Mouse (Mus musculus): Measurements from ENCODE around the gene Ciita.

DNA sequence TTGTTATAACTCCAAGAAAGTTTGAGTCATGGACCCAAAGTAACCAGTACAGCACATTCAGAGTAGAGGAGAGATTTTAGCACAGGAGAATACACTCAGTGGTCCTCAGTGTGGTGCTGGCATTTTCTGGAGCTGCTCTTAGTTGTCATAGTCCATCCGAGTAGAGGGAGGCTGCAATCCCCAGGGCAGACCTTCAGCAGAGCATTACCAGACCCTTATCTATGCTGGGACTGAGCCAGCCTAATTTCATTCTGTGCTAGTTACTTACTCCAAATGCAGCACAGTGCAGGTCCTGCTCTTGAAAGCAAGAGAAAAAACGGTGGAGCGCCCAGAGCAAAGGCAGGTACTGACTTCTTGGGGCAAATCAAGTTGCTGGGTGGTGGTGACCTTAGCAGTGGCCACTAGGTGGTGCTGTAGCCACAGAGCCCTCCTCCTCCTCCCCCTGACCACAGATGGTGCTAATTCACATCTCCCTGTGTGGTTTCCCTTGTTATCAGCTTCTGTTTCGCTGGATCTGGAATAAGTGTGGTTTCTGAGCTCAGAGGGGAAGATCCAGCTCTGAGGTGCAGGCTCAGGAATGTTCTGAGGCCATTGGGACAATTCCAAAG, 85.5 kb downstream of the Ciita start:
- TF ChIP-seq EP300 (optimal IDR thresholded peaks at IDR 0.05) (no peak), CTCF (IDR thresholded peaks at IDR 0.05; ENCODE audit: low read depth) (peak; percentile 97)

Data from stomach, postnatal 0 days (tissue).